Mouse (Mus musculus) thymus, adult 2 months (tissue): ENCODE data around the gene Cox6a1.

ENCODE experiments used
- CTCF ChIP-seq: fragments of 200-500 bp; IDR thresholded peaks from 2 replicates; pipeline ENCODE4 v1.5.1; 2012; ENCODE audit warnings: mild to moderate bottlenecking, control low read depth, low read length, moderate library complexity, borderline replicate concordance; ENCODE audit not compliant: control insufficient read depth, poor library complexity, insufficient read depth; ENCODE audit errors: extremely low read depth
- POLR2A ChIP-seq: fragments of 200-500 bp; IDR thresholded peaks from 2 replicates; pipeline ENCODE4 v1.6.1; 2012; ENCODE audit warnings: mild to moderate bottlenecking, low read length, control low read depth, moderate library complexity; ENCODE audit not compliant: control insufficient read depth, poor library complexity, insufficient read depth; ENCODE audit errors: extremely low read depth

DNA sequence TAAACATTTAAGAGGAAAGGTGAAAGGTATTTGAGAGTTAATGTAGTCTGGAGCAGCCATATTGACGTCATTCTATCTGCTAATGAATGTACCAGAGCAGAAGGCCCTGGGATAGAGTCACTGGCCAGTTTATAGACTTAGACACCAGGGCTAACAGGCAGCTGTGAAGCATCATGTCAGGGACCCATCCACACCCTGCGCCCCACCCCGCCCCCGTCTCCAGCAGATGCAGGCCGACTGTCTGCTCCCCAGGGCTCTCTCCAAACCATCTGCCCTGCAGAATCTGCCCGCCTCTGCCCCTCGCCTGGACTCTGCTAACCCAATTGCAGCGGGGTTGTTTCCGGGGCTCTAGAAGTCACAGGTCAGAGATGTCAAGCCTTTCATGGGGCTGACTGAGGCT is 23.0 kb upstream of the Cox6a1 start:
- TF ChIP-seq POLR2A (no peak), CTCF (no peak)
